Mouse (Mus musculus): Measurements from ENCODE around the gene Slc23a2. TPM values are rescaled to one million over a fixed set of nuclear protein-coding genes. Genes with fewer than 3 reads are reported as not detected.

Gene Slc23a2
- polyA plus RNA-seq, 1 experiment from 2014 or later: 12.8 TPM

GRCm38 (mm10) chr2:132129980-132130379, 14.9 kb downstream of the Slc23a2 start:
- Histone ChIP-seq H3K27ac (no peak overlapping the region), H3K4me2 (replicated peaks) (no peak overlapping the region), H3K9ac (no peak overlapping the region), H3K27me3 (replicated peaks) (no peaks in the 10 kb centered on the region), H3K9me3 (no peaks in the 10 kb centered on the region), H3K4me1 (replicated peaks) (peaks cover 9% of the 10 kb centered on the region; the same call in 1 of the 2 replicates), H3K4me3 (replicated peaks) (no peak overlapping the region), H3K36me3 (no peaks in the 10 kb centered on the region)
- WGBS: 95% methylated on average over 7 of the region's 7 CpGs
- ATAC-seq: no peak

GRCm38 (mm10) chr2:132129247-132129646, 15.7 kb downstream of the Slc23a2 start:
- no peaks in the 10 kb centered on the region for H3K27me3 ChIP-seq (replicated peaks)
- H3K27ac ChIP-seq: no peak overlapping the region
- H3K9ac ChIP-seq: no peak overlapping the region
- WGBS: 90% methylated on average over 7 of the region's 7 CpGs
- peaks cover 9% of the 10 kb centered on the region; the same call in 1 of the 2 replicates for H3K4me1 ChIP-seq (replicated peaks)
- H3K4me2 ChIP-seq (replicated peaks): no peak overlapping the region
- H3K4me3 ChIP-seq (replicated peaks): no peak overlapping the region
- no peaks in the 10 kb centered on the region for H3K9me3 ChIP-seq
- no peaks in the 10 kb centered on the region for H3K36me3 ChIP-seq
- no peak for ATAC-seq

DNA sequence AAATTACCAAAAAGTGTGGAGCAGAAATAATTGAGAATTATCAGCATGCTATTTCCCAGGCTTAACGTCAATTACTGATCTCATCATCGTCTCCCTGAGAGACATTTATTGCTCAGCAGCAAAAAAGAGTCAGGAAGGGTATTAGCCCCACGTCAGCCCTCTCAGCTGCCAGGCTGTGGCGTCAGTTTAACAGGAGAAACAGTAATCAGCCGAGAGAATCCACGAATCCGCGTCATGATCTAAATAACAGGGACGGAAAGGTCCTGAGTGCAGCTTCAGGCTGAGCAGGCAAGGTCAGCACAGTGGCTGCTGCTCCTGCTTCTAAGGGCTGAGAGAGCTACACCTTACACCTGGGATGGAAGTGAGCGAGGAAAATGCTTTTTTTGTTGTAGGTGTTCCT, 17.0 kb downstream of the Slc23a2 start:
- no peaks in the 10 kb centered on the region for H3K27me3 ChIP-seq (replicated peaks)
- H3K4me3 ChIP-seq (replicated peaks): no peak overlapping the region
- 51% methylated on average over 10 of the region's 10 CpGs for WGBS
- H3K9me3 ChIP-seq: no peaks in the 10 kb centered on the region
- peaks cover 9% of the 10 kb centered on the region; the same call in 1 of the 2 replicates for H3K4me1 ChIP-seq (replicated peaks)
- no peak overlapping the region for H3K9ac ChIP-seq
- no peak overlapping the region for H3K27ac ChIP-seq
- no peak overlapping the region for H3K4me2 ChIP-seq (replicated peaks)
- no peaks in the 10 kb centered on the region for H3K36me3 ChIP-seq
- ATAC-seq: no peak

DNA sequence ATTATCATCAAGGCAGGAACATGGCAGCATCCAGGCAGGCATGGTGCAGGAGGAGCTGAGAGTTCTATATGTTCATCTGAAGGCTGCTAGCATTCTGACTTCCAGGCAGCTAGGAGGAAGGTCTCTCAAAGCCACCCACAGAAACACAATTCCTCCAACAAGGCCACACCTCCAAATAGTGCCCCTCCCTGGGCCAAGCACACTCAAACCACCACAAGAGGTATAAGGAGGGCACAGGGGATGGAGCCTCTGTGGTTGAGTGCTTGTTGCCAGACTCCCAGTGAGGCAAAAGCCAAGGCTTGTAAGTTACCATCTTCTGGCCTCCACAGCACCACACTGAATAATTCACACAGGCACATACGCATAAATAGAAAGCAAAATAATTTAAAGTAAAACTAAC, 18.6 kb downstream of the Slc23a2 start:
- WGBS: 98% methylated on average over 1 of the region's 1 CpGs
- H3K36me3 ChIP-seq: no peaks in the 10 kb centered on the region
- no peak overlapping the region for H3K4me2 ChIP-seq (replicated peaks)
- H3K4me3 ChIP-seq (replicated peaks): no peak overlapping the region
- ATAC-seq: no peak
- no peak overlapping the region for H3K27ac ChIP-seq
- peaks cover 2% of the 10 kb centered on the region; the same call in 1 of the 2 replicates for H3K4me1 ChIP-seq (replicated peaks)
- no peaks in the 10 kb centered on the region for H3K27me3 ChIP-seq (replicated peaks)
- no peak overlapping the region for H3K9ac ChIP-seq
- no peaks in the 10 kb centered on the region for H3K9me3 ChIP-seq

DNA sequence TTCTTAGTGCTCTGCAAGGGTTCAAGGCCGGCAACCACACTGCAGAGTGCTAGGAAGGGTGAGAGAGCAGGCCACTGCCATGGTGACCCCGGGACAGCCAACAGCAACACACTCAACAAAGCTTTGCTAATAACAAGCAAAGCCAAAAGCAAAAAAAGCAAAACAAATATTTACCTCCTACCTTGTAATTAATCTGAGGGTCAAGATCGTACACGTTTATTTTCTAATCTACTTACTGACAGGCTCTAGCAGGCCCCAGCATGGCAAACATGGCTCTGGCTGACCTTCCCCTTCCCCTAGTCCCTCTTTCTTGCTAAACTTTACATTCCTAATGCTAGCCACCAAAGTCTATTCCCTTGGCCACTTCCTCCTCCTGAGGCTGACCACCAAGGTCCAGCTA, 21.8 kb downstream of the Slc23a2 start:
- H3K4me1 ChIP-seq (replicated peaks): no peaks in the 10 kb centered on the region
- H3K4me2 ChIP-seq (replicated peaks): no peak overlapping the region
- H3K4me3 ChIP-seq (replicated peaks): no peak overlapping the region
- no peaks in the 10 kb centered on the region for H3K27me3 ChIP-seq (replicated peaks)
- no peak overlapping the region for H3K27ac ChIP-seq
- H3K9me3 ChIP-seq: no peaks in the 10 kb centered on the region
- H3K9ac ChIP-seq: no peak overlapping the region
- H3K36me3 ChIP-seq: no peaks in the 10 kb centered on the region
- whole genome bisulfite sequencing: 83% methylated on average over 4 of the region's 4 CpGs
- ATAC-seq: no peak

DNA sequence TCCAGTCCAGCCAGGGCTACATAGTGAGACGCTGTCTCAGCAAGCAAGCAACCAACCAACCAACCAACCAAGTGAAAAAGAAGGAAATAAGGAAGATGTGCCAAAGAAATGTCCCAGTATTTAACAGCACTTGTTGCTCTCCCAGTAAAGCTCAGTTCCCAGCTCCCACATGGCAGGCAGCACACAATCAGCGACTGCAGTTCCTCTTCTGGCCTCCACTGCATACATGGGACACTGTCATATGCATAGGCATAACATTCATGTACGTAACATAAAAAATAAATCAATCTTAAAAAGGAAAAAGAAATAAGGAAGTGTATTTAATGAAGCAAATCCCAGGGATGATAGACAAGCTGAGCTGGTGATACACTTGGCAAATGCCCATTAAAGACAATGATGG, 23.9 kb downstream of the Slc23a2 start:
- Histone ChIP-seq H3K4me1 (replicated peaks) (no peaks in the 10 kb centered on the region), H3K36me3 (no peaks in the 10 kb centered on the region), H3K27me3 (replicated peaks) (no peaks in the 10 kb centered on the region), H3K9ac (no peak overlapping the region), H3K4me3 (replicated peaks) (no peak overlapping the region), H3K4me2 (replicated peaks) (no peak overlapping the region), H3K27ac (no peak overlapping the region), H3K9me3 (no peaks in the 10 kb centered on the region)
- 94% methylated on average over 3 of the region's 3 CpGs for WGBS
- no peak for ATAC-seq

DNA sequence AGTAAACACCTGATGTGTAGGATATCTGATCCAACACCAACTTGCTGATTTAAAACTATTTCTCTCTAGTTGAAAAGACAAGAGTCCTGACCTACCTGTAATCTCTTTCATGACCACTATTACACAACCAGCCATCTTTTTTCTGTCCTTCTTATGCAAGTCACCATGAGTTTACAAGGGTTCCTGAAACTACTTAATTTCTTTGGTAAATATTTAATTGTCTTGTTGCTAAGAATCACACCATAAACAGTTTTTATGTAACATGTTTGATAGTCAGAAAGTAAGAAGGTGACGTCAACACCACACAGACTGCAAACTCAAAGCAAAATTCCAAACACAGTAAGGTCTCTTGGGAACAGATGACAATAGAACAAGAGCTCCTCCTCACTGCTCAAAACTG, 26.3 kb downstream of the Slc23a2 start:
- Histone ChIP-seq H3K4me3 (replicated peaks) (no peak overlapping the region), H3K27ac (no peak overlapping the region), H3K4me1 (replicated peaks) (no peaks in the 10 kb centered on the region), H3K9ac (no peak overlapping the region), H3K36me3 (no peaks in the 10 kb centered on the region), H3K4me2 (replicated peaks) (no peak overlapping the region), H3K27me3 (replicated peaks) (no peaks in the 10 kb centered on the region), H3K9me3 (no peaks in the 10 kb centered on the region)
- ATAC-seq: no peak
- WGBS: 87% methylated on average over 1 of the region's 1 CpGs

DNA sequence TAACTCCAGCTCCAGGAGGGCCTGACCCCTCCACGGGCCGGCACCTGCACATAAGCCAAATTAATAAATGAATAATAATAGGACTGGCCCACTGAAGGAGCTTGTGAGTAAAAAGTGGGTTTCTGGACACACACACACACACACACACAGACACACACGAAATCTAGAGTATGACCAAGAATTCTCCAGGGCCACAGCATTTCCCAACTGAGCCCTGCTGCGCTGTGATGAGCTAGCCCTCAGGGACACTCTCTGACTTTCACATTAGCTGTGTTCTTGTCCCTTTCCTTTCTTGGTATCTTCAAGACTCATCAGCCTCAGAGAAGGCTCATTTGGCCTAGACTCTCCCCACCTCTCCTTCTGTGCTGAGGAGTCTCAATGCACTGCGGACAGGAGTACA, 29.0 kb downstream of the Slc23a2 start:
- Histone ChIP-seq H3K27me3 (replicated peaks) (no peaks in the 10 kb centered on the region), H3K4me3 (replicated peaks) (no peak overlapping the region), H3K36me3 (no peaks in the 10 kb centered on the region), H3K27ac (no peak overlapping the region), H3K4me1 (replicated peaks) (0 out of 2 replicates have a peak, but pooled peaks cover 4% of the 10 kb centered on the region), H3K9me3 (no peaks in the 10 kb centered on the region), H3K9ac (no peak overlapping the region), H3K4me2 (replicated peaks) (no peak overlapping the region)
- ATAC-seq: no peak
- WGBS: 88% methylated on average over 5 of the region's 5 CpGs

DNA sequence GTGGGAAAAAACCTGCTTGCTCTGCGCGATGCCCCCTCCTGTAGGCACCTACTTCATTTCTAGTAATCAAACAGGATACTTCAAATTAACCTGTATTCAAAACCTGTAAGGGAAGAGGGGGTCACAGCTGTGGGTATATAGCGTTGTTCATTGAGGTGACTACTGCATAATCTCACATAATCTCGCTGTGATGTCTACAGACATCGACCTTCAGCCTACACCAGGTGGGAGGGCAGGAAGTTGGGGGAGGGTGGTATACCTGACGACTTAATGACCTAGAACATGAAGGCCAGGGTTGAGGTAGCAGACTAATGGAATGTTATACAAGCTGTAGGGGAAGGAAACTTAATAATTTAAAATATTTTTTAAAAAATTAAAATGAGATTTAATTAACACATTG, 29.6 kb downstream of the Slc23a2 start:
- H3K27me3 ChIP-seq (replicated peaks): no peaks in the 10 kb centered on the region
- WGBS: 65% methylated on average over 6 of the region's 6 CpGs
- ATAC-seq: no peak
- no peak overlapping the region for H3K4me2 ChIP-seq (replicated peaks)
- no peaks in the 10 kb centered on the region for H3K36me3 ChIP-seq
- no peaks in the 10 kb centered on the region for H3K9me3 ChIP-seq
- H3K4me3 ChIP-seq (replicated peaks): no peak overlapping the region
- no peak overlapping the region for H3K9ac ChIP-seq
- H3K4me1 ChIP-seq (replicated peaks): 0 out of 2 replicates have a peak, but pooled peaks cover 4% of the 10 kb centered on the region
- no peak overlapping the region for H3K27ac ChIP-seq

- H3K4me1 ChIP-seq (replicated peaks): 0 out of 2 replicates have a peak, but pooled peaks cover 4% of the 10 kb centered on the region
- no peak overlapping the region for H3K4me2 ChIP-seq (replicated peaks)
- H3K36me3 ChIP-seq: no peaks in the 10 kb centered on the region
- no peak overlapping the region for H3K4me3 ChIP-seq (replicated peaks)
- H3K27me3 ChIP-seq (replicated peaks): no peaks in the 10 kb centered on the region
- no peak for ATAC-seq
- H3K9ac ChIP-seq: no peak overlapping the region
- 57% methylated on average over 11 of the region's 11 CpGs for WGBS
- no peaks in the 10 kb centered on the region for H3K9me3 ChIP-seq
- no peak overlapping the region for H3K27ac ChIP-seq
These were observed 30.7 kb downstream of the Slc23a2 start for GRCm38 (mm10) chr2:132113962-132114759.

DNA sequence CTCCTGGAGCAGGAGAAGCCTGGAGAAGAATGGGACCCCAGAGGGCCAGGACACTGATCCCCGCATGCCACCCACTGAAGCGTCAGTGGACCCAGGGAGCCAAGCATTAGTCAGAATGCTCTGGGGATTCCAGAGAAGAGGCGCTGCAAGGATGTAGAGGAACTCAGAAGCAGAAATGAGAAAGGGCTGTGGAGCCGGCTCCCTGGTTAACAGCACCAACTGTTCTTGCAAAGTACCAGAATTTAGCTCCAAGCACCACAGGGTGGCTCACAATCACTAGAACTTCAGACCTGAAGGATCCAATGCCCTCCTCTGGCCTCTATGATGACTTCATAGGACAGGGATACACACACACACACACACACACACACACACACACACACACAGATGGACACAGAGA, 32.6 kb downstream of the Slc23a2 start:
- no peak overlapping the region for H3K4me3 ChIP-seq (replicated peaks)

GRCm38 (mm10) chr2:132111905-132112304, 33.0 kb downstream of the Slc23a2 start:
- Histone ChIP-seq H3K4me3 (replicated peaks) (no peak overlapping the region), H3K9ac (no peak overlapping the region), H3K4me1 (replicated peaks) (0 out of 2 replicates have a peak, but pooled peaks cover 6% of the 10 kb centered on the region), H3K27me3 (replicated peaks) (no peaks in the 10 kb centered on the region), H3K9me3 (no peaks in the 10 kb centered on the region), H3K36me3 (no peaks in the 10 kb centered on the region), H3K27ac (no peak overlapping the region), H3K4me2 (replicated peaks) (no peak overlapping the region)
- WGBS: 70% methylated on average over 2 of the region's 2 CpGs
- ATAC-seq: no peak

More for the DNA sequence above, 32.6 kb downstream of the Slc23a2 start:
- Histone ChIP-seq H3K9me3 (no peaks in the 10 kb centered on the region), H3K9ac (no peak overlapping the region), H3K27ac (no peak overlapping the region), H3K36me3 (no peaks in the 10 kb centered on the region), H3K27me3 (replicated peaks) (no peaks in the 10 kb centered on the region), H3K4me1 (replicated peaks) (0 out of 2 replicates have a peak, but pooled peaks cover 5% of the 10 kb centered on the region), H3K4me2 (replicated peaks) (no peak overlapping the region)
- no peak for ATAC-seq
- WGBS: 89% methylated on average over 4 of the region's 4 CpGs

DNA sequence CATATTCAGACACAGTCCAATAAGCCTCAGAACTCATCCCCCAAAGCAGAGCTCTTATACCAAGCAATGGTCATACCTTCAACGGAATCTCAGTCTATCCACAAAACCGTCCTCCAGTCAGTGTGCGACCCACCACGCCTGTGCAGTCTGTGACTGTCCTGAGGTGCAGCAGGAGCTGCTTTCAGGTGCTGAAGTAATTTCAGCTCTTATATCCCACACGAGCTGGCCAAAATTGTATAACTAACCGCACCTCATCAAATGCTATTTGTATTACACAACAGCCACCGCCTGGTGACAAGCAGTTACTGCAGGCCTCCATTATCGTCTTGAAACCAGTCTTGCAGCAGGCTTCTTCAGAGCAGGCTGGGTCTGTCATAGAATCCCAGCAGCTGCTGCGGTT, 33.6 kb downstream of the Slc23a2 start:
- H3K27ac ChIP-seq: no peak overlapping the region
- H3K4me2 ChIP-seq (replicated peaks): no peak overlapping the region
- no peaks in the 10 kb centered on the region for H3K27me3 ChIP-seq (replicated peaks)
- H3K36me3 ChIP-seq: no peaks in the 10 kb centered on the region
- peak; percentile 46; the same call in 1 of the 2 replicates for ATAC-seq
- WGBS: 48% methylated on average over 9 of the region's 9 CpGs
- H3K9me3 ChIP-seq: no peaks in the 10 kb centered on the region
- H3K4me1 ChIP-seq (replicated peaks): 0 out of 2 replicates have a peak, but pooled peaks cover 6% of the 10 kb centered on the region
- no peak overlapping the region for H3K4me3 ChIP-seq (replicated peaks)
- H3K9ac ChIP-seq: no peak overlapping the region
